Mouse (Mus musculus) hindbrain, postnatal 0 days (tissue): ENCODE results near the gene D230025D16Rik. TPM values are rescaled to one million over a fixed set of nuclear protein-coding genes. Genes with fewer than 3 reads are reported as not detected.
A peak's percentile ranks its signal among the peaks of the same experiment; 100 is the strongest.
"Not testable (repeated sequence)": the region's sequence is repeated elsewhere in the genome, so short reads cannot be mapped to it uniquely, and the experiment has no call there.

Experiments used
- ATAC-seq: fragments of 200-750 bp; cut with Nextera tagmentation; 2 replicates; pipeline ENCODE4 v1.8.0; 2017; ENCODE audit warnings: mild to moderate bottlenecking, moderate TSS enrichment, moderate library complexity
- DNase-seq: peaks from one replicate; pipeline ENCODE4 v3.0.0-alpha.2; 2015; ENCODE audit warnings: low spot score
- H3K27ac ChIP-seq: fragments of 300-500 bp; sonication (generic); 2 replicates; pipeline ENCODE4 v1.5.1; 2014; ENCODE audit warnings: mild to moderate bottlenecking
- H3K27me3 ChIP-seq: fragments of 300-500 bp; sonication (generic); 2 replicates; pipeline ENCODE4 v1.6.1; 2014; ENCODE audit warnings: low read length, mixed read lengths; ENCODE audit not compliant: insufficient read depth
- H3K36me3 ChIP-seq: fragments of 300-500 bp; sonication (generic); 2 replicates; pipeline ENCODE4 v1.6.1; 2014; ENCODE audit warnings: low read length, mixed read lengths; ENCODE audit not compliant: insufficient read depth
- H3K4me1 ChIP-seq: fragments of 300-500 bp; sonication (generic); 2 replicates; pipeline ENCODE4 v1.6.1; 2014; ENCODE audit warnings: antibody characterized with exemption, low read length, mixed read lengths; ENCODE audit not compliant: insufficient read depth
- H3K4me2 ChIP-seq: fragments of 300-500 bp; sonication (generic); 2 replicates; pipeline ENCODE4 v1.6.1; 2014; ENCODE audit warnings: low read depth, mild to moderate bottlenecking, low read length, moderate library complexity, mixed read lengths
- H3K4me3 ChIP-seq: fragments of 300-500 bp; sonication (generic); 2 replicates; pipeline ENCODE4 v1.5.1; 2014; ENCODE audit warnings: low read length
- H3K9ac ChIP-seq: fragments of 300-500 bp; sonication (generic); replicated peaks from 2 replicates; pipeline ENCODE4 v1.6.1; 2014; ENCODE audit warnings: mild to moderate bottlenecking, low read length, moderate library complexity, mixed read lengths
- H3K9me3 ChIP-seq: fragments of 300-500 bp; sonication (generic); 2 replicates; pipeline ENCODE4 v1.6.1; 2016; ENCODE audit warnings: low read length, mixed read lengths
- CTCF ChIP-seq: IDR thresholded peaks from 2 replicates; pipeline ENCODE4 v1.5.1; 2016; ENCODE audit warnings: antibody characterized with exemption, control low read depth, low read depth
- WGBS: fragments of 180-500 bp; shearing (Covaris S2); extraction: QIAGEN DNeasy Blood & Tissue Kit; methylation state at CpG from one replicate; pipeline ENCODE4 v1.1.7; 2014; 5-methylcytosine and 5-hydroxymethylcytosine counted together
- polyA plus RNA-seq: library from polyadenylated mRNA; unstranded; fragments of >200 nt; fragmentation: Nextera tagmentation; extraction: Ambion mirVana; gene quantifications from 2 replicates; pipeline ENCODE4 v1.2.1, GENCODE M21; 2015
- total RNA-seq: library from RNA; depleted of rRNA; stranded (reverse); fragments of >200 nt; gene quantifications from 2 replicates; pipeline ENCODE4 v1.2.3, GENCODE M21; 2014

The D230025D16Rik gene
- total and polyA plus RNA-seq, 2 experiments from 2014 or later: 22.1 to 39.5 TPM

DNA sequence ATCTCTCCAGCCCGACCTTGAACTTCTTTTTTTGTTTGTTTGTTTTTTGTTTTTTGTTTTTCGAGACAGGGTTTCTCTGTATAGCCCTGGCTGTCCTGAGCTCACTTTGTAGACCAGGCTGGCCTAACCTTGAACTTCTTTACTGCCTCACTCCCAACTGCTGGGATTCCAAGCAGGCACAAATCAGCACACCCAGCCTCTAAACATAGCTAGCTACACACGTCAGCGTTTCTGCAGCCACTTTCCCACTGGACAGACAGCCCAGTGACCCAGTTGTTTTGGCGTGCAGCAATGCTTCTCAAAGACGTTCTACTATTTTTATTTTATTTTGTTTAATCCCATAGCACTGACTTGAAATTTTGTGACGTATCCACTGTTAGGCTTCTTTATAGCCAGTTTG, 1.1 kb upstream of the D230025D16Rik start:
- Histone ChIP-seq H3K9ac (no peak overlapping the region), H3K36me3 (no peaks in the 10 kb centered on the region), H3K4me2 (no peak overlapping the region; the same call in 1 of the 2 replicates), H3K4me1 (peaks cover 16% of the 10 kb centered on the region; the same call in 1 of the 2 replicates), H3K4me3 (no peak overlapping the region), H3K27me3 (no peaks in the 10 kb centered on the region), H3K9me3 (no peaks in the 10 kb centered on the region), H3K27ac (peak overlapping the region; percentile 81)
- no peak for TF ChIP-seq CTCF
- 75% methylated on average over 7 of the region's 7 CpGs for WGBS
- DNase-seq: no peak
- ATAC-seq: no peak

DNA sequence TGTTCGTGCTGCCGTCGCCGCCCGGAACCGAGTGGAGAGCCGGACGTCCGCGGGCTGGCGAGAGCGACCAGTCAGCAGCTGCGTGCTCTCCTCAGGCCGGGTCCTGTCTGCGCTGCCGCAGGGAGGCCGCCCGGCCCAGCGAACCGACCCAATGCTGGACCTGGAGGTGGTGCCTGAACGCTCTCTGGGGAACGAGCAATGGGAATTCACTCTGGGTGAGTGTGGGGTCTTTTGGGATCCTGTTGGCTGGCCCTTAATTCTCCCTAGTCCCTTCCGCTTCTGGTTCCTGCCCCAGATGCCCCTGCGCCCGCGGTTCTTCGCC, 288 bp downstream of the D230025D16Rik start:
- H3K27me3 ChIP-seq: no peaks in the 10 kb centered on the region
- no peak for ATAC-seq
- WGBS: 0% methylated on average over 27 of the region's 27 CpGs
- peak overlapping the region; percentile 81 for H3K27ac ChIP-seq
- H3K36me3 ChIP-seq: no peaks in the 10 kb centered on the region
- TF ChIP-seq CTCF: no peak
- no peak for DNase-seq
- H3K4me1 ChIP-seq: peaks cover 16% of the 10 kb centered on the region; the same call in 1 of the 2 replicates
- peak overlapping the region; percentile 99 for H3K4me3 ChIP-seq
- peak overlapping the region; percentile 89 for H3K9ac ChIP-seq
- no peaks in the 10 kb centered on the region for H3K9me3 ChIP-seq
- peak overlapping the region; percentile 86 for H3K4me2 ChIP-seq

DNA sequence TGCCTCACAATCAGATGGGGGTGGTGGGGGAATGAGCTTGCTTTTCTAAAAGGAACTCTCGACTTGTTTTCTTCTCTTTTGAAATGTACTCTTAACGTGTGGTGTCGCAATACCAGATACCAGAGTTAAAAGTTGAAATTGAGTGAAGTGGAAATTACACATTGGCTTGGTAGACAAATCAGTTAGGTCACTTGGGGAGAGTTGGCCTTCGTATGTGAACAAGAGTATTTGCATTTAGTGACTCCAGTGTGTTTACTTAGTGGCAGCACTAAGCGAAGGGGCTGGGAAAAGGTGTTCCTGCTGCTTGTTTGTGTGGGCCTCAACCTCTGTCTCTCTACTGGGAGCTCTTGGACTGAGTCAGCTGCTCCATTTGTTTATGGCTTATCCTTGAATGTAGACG, 972 bp downstream of the D230025D16Rik start:
- H3K27me3 ChIP-seq: no peaks in the 10 kb centered on the region
- H3K36me3 ChIP-seq: no peaks in the 10 kb centered on the region
- no peaks in the 10 kb centered on the region for H3K9me3 ChIP-seq
- 28% methylated on average over 6 of the region's 6 CpGs for WGBS
- H3K4me3 ChIP-seq: peak overlapping the region; percentile 99
- peak overlapping the region; percentile 86 for H3K4me2 ChIP-seq
- TF ChIP-seq CTCF: no peak
- H3K4me1 ChIP-seq: peaks cover 16% of the 10 kb centered on the region; the same call in 1 of the 2 replicates
- no peak for DNase-seq
- H3K9ac ChIP-seq: peak overlapping the region; percentile 89
- no peak for ATAC-seq
- H3K27ac ChIP-seq: no peak overlapping the region

DNA sequence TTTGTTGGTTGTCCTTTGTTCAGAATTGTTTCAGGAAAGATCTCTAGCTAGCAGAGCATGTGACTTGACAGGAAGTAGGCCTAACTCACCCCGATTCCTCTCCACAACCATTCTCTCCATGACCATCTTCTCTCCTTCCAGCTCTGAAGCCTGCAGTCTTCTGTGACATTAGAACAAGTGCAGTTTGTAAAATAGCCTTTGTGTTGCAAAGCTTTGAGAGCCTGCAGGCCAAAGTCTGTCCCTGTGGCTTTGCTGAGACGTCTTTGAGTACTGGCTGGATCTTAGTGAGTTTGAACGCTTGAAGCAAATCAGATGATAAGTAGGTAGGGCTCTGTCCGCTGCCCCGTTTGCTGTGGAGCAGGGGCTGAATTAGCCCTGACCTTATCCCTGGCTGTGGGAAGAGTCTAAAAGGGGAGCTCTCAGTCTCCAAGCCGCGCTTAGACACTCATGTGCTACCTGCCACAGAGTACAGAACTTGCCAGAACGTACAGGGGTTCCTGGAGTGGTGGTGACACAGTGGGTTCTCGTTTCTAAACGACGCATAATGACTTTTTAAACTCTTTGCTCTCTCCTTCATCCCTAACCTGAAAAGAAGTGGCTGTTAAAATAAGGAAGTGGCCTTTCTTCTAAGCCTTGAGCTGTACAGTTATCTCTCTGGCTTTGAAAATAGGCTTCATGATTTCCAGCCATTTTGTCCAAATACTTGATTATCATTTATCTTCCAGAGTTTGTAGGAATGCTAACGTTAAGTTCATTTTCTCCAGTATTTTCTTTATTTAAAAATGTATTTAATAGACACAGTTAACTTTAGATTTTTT, 6.8 kb downstream of the D230025D16Rik start:
- H3K4me3 ChIP-seq: no peak overlapping the region
- H3K27ac ChIP-seq: no peak overlapping the region
- H3K9ac ChIP-seq: no peak overlapping the region
- DNase-seq: no peak
- no peaks in the 10 kb centered on the region for H3K4me1 ChIP-seq
- 88% methylated on average over 12 of the region's 12 CpGs for WGBS
- no peaks in the 10 kb centered on the region; the same call in 1 of the 2 replicates for H3K36me3 ChIP-seq
- no peak for TF ChIP-seq CTCF
- H3K4me2 ChIP-seq: no peak overlapping the region
- ATAC-seq: no peak
- no peaks in the 10 kb centered on the region for H3K27me3 ChIP-seq
- no peaks in the 10 kb centered on the region for H3K9me3 ChIP-seq

DNA sequence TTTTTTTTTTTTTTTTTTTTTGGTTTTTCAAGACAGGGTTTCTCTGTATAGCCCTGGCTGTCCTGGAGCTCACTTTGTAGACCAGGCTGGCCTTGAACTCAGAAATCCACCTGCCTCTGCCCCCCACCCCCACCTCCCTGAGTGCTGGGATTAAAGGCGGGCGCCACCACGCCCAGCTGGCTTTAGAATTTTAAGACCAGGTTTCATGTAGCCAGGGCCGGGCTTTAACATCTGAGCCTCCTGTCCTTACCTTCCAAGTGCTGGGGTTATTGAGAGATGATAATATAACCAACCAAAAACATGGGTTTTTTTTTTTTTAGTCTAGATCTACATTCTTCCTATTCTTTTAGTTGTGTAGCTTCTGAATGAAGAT, 7.4 kb downstream of the D230025D16Rik start:
- ATAC-seq, H3K4me2 ChIP-seq, H3K9ac ChIP-seq, H3K27me3 ChIP-seq, H3K36me3 ChIP-seq, H3K27ac ChIP-seq, H3K9me3 ChIP-seq, H3K4me3 ChIP-seq, H3K4me1 ChIP-seq, DNase-seq: not testable (repeated sequence)
- WGBS: 97% methylated on average over 4 of the region's 4 CpGs

DNA sequence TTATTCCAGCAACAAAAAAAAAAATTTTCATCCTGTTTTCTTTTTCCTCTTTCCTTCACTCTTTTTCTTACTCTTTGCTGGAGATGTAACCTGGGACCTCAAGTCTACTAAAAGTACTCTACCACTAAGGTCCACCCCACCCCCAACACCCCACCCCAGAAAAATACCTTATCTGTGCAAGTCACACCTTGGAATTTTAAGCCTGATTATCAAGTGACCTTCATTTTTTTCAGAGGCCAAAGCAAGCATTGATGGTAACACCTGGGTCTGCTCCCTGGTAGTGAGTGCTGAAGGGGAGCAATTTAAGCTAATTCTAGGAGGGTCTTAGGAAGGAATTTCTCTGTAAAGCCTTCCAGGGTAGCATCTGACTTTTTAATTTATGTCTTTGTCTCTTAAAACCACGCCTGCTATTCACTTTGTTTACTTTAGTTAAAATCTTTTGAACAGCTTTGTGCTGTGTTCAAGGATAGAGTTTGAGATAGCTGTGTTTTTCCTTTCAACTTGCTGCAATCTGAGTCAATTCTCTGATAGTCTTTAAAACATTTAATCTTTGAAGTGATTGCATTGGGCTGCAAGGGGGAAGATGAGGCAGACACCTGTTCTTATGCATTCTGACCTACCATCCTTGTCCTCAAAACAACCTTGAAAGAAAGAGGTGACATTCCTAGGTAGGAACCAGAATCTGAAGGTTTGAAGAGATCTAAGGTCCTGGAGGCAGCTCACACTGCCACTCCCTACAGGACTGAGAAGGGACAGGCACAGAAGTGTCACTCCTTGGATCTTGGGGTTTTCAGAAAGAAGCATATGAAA, 8.4 kb downstream of the D230025D16Rik start:
- 70% methylated on average over 1 of the region's 1 CpGs for WGBS

More for the DNA sequence above, 8.4 kb downstream of the D230025D16Rik start:
- Histone ChIP-seq H3K36me3 (no peaks in the 10 kb centered on the region; the same call in 1 of the 2 replicates), H3K27ac (no peak overlapping the region), H3K27me3 (no peaks in the 10 kb centered on the region), H3K4me1 (no peaks in the 10 kb centered on the region), H3K4me2 (no peak overlapping the region), H3K9me3 (no peaks in the 10 kb centered on the region), H3K9ac (no peak overlapping the region), H3K4me3 (no peak overlapping the region)
- TF ChIP-seq CTCF: no peak
- ATAC-seq: no peak
- DNase-seq: no peak
